Mouse (Mus musculus) kidney, adult 2 months (tissue): ENCODE results near the gene Pds5a.
"Not testable (repeated sequence)": the region's sequence is repeated elsewhere in the genome, so short reads cannot be mapped to it uniquely, and the experiment has no call there.

Experiments
- CTCF ChIP-seq: fragments of 200-500 bp; conservative IDR thresholded peaks from 2 replicates; pipeline ENCODE4 v1.5.1; 2011; ENCODE audit warnings: low read depth, mild to moderate bottlenecking, control low read depth, low read length, moderate library complexity, mixed read lengths; ENCODE audit not compliant: insufficient read depth, insufficient read length
- POLR2A ChIP-seq: fragments of 200-500 bp; IDR thresholded peaks from one replicate; pipeline ENCODE4 v1.6.1; 2011; ENCODE audit warnings: low read depth, low read length, control low read depth

DNA sequence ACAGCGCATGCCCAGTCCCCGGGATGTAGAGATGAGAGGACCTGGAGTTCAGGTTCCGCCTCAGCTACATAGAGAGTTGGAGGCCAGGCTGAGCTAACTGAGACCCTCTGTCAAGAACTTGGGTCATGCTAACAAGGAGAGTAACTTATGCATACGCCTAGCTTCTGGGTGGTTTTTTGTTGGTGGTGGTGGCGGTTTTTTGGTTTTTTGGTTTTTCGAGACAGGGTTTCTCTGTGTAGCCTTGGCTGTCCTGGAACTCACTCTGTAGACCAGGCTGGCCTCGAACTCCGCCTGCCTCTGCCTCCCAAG lies 19.8 kb upstream of the Pds5a start:
- TF ChIP-seq CTCF, POLR2A: not testable (repeated sequence)
